Mouse (Mus musculus) frontal cortex, postnatal 25 days (tissue): ENCODE measurements at regions not wholly inside any gene's neighbourhood (a gene's known extent, or its start where the extent isn't known, plus 50 kb on each side); places are given as distances from the start of the nearest gene placed in this dataset.
"Not testable (repeated sequence)": the region's sequence is repeated elsewhere in the genome, so short reads cannot be mapped to it uniquely, and the experiment has no call there.

Experiments
- DNase-seq, 2 experiments: peaks; one replicate each; pipeline ENCODE4 v3.0.0; 2022; ENCODE audit warnings: low spot score in 2 of 2

DNA sequence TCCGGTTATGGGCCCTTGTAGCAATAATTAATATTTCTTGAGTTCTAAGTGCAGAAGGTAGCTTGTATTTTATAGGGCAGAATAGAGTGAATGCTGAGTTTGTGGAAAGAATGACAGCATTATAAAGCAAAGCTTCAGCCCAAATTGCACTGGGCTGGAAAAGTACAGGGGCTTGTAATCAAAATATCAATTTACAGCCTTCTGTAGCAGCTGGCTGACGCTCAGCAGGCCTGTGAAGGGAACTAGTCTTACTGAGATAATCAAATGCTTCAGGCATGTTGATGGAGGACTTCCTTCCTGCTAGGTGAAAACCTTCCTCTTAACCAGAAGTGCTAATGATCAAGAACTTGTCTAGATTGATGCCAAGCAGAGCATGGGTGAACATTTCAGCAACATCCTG is 257.9 kb upstream of the Sdr16c6 start:
- DNase-seq: no peak

DNA sequence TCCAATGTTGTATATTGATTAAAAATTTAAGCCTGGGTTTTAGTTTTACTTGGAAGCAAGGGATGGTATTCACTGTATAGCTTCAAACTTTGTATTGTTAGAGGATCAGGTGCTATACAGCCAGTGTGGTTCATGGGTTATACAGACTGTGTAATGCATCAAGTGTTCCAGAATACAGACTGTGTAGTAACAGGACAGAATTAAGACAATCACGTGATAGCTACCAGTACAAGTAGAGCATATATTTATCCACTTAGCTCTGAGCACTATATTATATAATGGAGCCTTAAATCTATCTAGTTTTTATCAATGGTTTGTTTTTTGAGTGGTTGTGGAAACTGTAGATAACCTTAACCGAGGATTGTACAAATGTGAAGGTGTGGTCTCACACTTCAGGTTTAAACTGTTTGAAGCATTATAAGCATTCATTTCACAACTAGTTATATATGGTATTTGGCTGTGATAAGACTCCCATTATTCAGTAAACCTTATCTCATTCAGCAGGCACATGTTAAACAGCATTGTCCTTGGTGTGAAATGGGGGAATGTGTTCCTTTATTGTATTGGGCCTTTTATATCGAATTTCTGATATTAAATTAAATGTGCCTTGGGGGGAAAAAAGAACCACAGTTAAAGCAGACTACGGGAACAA is 256.3 kb upstream of the Sdr16c6 start:
- no peak for DNase-seq

DNA sequence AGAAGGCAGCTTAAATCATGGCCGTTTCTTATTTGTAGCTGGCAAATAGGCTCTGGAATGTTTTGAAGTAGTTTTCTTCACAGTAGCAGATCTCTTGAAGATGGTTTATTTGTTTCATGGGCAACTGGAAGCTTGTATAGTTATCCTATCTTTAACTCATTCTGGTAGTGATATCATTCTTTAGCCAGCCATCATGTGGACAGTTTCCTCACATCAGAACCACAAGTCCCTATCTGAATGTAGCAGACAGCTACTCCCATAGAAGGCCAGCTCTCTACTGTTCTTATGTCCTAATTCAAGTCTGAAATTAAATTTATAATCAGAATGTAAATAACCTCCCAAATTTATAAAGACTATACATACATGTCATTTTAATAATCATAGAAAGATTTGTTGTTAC is 253.8 kb upstream of the Sdr16c6 start:
- DNase-seq: no peak

DNA sequence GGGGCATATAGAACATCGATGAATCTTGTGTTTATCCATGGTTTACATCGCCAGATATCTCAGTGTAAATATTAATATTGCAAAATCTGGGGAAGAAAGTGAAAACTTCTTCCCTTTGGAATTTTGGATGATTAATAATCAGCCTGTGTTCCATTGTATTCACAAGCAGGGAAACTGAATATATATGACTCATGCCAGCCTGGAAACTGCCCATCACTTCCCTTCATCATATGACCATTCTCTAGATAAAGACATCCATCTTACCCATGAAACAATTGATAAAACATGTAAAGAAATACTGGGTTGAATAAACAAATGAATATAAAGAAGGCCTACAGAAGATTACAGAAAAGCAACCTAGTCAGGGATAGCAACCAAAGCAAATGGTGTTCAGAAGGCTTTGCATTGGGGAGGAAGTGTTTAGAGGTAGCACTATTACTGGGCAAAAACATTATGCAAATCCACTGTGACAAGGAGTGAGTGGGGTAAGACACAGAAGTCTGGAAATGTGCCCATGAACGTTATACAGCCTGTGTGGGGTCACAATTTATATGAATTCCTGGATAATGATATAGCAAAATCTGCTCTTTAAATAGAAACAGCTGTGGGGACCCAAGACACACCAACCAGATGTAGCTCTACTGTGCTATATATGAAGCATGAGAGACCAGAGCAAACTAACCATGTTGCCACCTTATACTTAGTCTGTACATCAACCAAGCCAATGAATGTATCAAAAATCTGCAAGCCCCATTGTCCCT is 238.5 kb upstream of the Sdr16c6 start:
- no peak for DNase-seq

DNA sequence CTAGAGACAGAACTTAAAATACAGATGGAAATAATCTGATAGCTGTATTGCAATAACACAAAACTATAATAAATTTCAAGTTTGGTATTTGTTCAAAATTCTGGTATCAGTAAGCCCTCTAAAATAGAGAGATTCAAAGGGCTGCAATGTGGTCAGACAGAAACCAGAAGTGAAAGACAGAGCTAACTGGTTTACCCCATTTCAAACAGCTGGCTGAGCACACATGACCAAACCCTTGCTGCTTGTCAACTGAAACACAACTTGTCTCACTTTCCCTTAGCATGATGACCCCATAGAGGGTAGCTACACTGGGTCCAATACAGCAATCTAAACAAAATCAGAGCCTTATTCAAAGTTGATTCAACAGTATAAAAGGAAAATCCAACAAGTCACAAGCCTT is 234.2 kb upstream of the Sdr16c6 start:
- DNase-seq: no peak

GRCm38 (mm10) chr4:4306922-4307321 is 229.6 kb upstream of the Sdr16c6 start:
- DNase-seq: no peak

- DNase-seq: no peak
Observed at GRCm38 (mm10) chr4:4305740-4306249, 228.5 kb upstream of the Sdr16c6 start.

- no peak for DNase-seq
Observed at GRCm38 (mm10) chr4:4304666-4305065, 227.3 kb upstream of the Sdr16c6 start.

- DNase-seq: no peak
Observed at GRCm38 (mm10) chr4:4300189-4300879, 223.0 kb upstream of the Sdr16c6 start.

DNA sequence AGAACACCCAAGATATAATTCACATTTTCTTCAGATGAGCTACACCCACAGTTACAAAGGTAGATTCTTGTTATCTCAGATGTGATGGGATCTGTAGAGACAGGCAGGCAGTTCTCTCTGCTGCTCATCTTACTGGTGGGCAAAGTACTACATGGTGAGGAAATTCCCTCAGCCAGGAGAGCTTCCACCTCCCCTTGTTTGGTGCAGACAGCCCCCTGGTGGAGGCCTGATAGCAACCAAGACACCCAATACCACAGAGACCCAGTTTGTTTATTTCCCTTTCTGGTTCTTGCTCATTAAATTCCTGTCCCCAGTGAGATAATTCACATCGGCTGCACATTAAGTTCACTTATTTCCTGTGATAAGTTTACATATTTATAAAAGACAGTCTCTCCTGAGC is 222.3 kb upstream of the Sdr16c6 start:
- no peak for DNase-seq

GRCm38 (mm10) chr4:4249601-4250000 is 172.3 kb upstream of the Sdr16c6 start:
- DNase-seq: no peak

- no peak for DNase-seq
Observed at GRCm38 (mm10) chr4:4247669-4248068, 170.3 kb upstream of the Sdr16c6 start.

GRCm38 (mm10) chr4:4242306-4242980 is 165.1 kb upstream of the Sdr16c6 start:
- DNase-seq: not testable (repeated sequence)

- DNase-seq: no peak
Observed at GRCm38 (mm10) chr4:4226209-4226608, 148.9 kb upstream of the Sdr16c6 start.

GRCm38 (mm10) chr4:4219701-4220100 is 142.4 kb upstream of the Sdr16c6 start:
- no peak for DNase-seq

GRCm38 (mm10) chr4:4211892-4212291 is 134.6 kb upstream of the Sdr16c6 start:
- no peak for DNase-seq

GRCm38 (mm10) chr4:4205158-4205557 is 127.8 kb upstream of the Sdr16c6 start:
- DNase-seq: no peak

DNA sequence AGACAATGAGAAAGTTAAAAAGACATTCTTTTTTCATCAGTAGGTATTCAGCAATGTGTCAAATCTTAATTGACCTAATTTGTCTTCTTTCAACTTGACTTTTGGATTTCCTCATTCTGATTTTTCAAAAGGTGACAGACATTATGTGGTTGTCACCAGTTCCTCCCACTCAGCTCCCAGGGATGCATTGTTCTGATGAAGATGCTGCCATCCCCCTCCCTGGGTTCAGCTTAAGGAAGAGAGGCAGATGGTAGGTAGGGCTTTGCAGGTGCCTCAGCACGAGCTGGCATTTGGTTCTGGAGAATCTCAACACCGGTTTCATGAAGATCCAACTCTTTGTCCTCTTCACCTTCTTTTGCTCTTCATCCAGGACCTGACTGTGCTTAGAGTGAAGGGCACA is 122.0 kb upstream of the Sdr16c6 start:
- no peak for DNase-seq

- no peak for DNase-seq
Observed at GRCm38 (mm10) chr4:4195834-4196233, 118.5 kb upstream of the Sdr16c6 start.

- DNase-seq: no peak
Observed at GRCm38 (mm10) chr4:4195250-4195649, 117.9 kb upstream of the Sdr16c6 start.
